Mouse (Mus musculus) G1E (cell line): ENCODE results near the gene Pithd1.

ENCODE experiments used
- CTCF ChIP-seq: IDR thresholded peaks from 2 replicates; pipeline ENCODE4 v1.5.1; 2012; ENCODE audit warnings: low read depth, low read length, inconsistent platforms, mixed read lengths
- POLR2AphosphoS5 ChIP-seq: IDR thresholded peaks from 2 replicates; pipeline ENCODE4 v1.6.1; 2012; ENCODE audit warnings: low read depth, low read length, inconsistent platforms; ENCODE audit not compliant: insufficient replicate concordance
- TAL1 ChIP-seq: conservative IDR thresholded peaks from 2 replicates; pipeline ENCODE4 v1.6.1; 2012; ENCODE audit warnings: low read depth, low read length, inconsistent platforms, mixed read lengths

DNA sequence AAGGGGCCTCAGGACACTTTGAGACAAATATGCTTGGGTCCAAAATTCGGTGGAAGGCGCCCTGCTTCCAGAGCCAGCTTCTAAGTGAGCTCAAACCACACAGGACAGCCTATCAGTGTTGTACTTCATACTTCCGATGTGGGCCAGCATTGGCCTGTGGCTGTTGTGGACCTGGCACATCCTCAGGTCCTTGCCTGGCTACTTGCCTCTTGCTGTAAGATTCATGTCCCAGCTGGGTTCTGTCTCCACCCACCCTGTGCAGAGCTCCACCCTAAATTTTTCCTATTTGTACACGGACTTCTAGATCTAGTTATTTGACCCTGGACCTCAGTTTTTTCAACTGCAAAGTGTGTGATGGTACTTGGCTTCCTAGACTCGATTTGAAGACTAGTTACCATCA lies 51.6 kb downstream of the Pithd1 start:
- TF ChIP-seq CTCF, result no peak
- no peak for TF ChIP-seq POLR2AphosphoS5
- no peak for TF ChIP-seq TAL1
